ENCODE assay signal across 9 mouse cellular contexts in the genomic region with DNA sequence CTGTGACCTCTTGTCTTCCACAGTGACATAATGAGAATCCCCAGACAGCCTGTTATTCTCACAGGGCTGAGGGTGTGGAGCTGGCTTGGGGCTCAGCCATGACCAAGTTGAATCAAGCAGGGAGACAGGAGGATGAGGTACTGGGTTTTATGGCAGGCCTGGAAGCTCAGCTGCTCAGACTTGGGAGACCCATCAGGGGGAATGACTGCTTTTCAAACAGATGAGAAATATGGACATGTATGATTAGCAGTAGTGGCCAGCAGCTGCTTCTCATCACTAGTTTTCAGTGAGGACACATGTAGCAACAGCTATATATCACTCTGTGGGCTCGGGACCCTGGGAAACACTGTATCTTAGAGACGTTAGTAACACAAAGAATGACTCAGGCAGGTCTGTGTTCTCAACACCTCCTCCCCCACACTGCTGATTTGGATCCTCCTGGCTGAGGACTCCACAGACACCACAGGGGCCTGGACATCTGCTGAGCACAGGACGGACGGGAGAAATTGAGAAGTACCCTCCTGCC.
DNase-seq lines count a peak whose midpoint lies in the region; ATAC-seq lines count a peak whose summit lies in the region.
"Had no signal": no experiment of that assay in that cellular context is flagged by ENCODE, and none has a peak within 500 bp of the region (broad histone marks: within the 10 kb centered on the region; RNA-seq: fewer than 3 reads in every experiment).

No protein-coding gene starts in this region.

- ATAC-seq in hindbrain, embryonic 12.5 days (ENCODE audit: low FRiP score): no peak
- ATAC-seq in inflammation-experienced regulatory T-cells, adult 6 months: no peak

- H3K4me2 ChIP-seq in hindbrain, embryonic 12.5 days (replicated peaks): no peak overlapping the region
- H3K4me2 ChIP-seq: hindbrain, embryonic 15.5 days had no signal

- no peak overlapping the region for H3K9ac ChIP-seq in hindbrain, embryonic 12.5 days
- H3K9ac ChIP-seq: hindbrain, embryonic 15.5 days had no signal

- WGBS in hindbrain, embryonic 12.5 days: 54% methylated on average over 4 of the region's 4 CpGs

- no peaks in the 10 kb centered on the region for H3K36me3 ChIP-seq in hindbrain, embryonic 12.5 days
- H3K36me3 ChIP-seq: hindbrain, embryonic 15.5 days had no signal

- no peak overlapping the region for H3K4me3 ChIP-seq in hindbrain, embryonic 12.5 days
- H3K4me3 ChIP-seq: hindbrain, embryonic 15.5 days had no signal

- DNase-seq in adrenal gland, adult 2 months: peak; percentile 16
- DNase-seq in adrenal gland, postnatal 4 days (ENCODE audit: low spot score in 2 of 2): no peak
- peak; percentile 31 for DNase-seq in ovary, adult 18-20 months (ENCODE audit: low spot score)
- DNase-seq in ovary, postnatal 10 days (ENCODE audit: low spot score): no peak
- DNase-seq in kidney, postnatal 4 days: peak; percentile 58 to 72
- peak; percentile 36 for DNase-seq in lung, postnatal 14 days

- no peak overlapping the region for H3K27ac ChIP-seq in hindbrain, embryonic 12.5 days
- H3K27ac ChIP-seq: hindbrain, embryonic 15.5 days had no signal

- H3K4me1 ChIP-seq in hindbrain, embryonic 12.5 days: no peaks in the 10 kb centered on the region
- H3K4me1 ChIP-seq: hindbrain, embryonic 15.5 days had no signal

- H3K9me3 ChIP-seq in hindbrain, embryonic 12.5 days (replicated peaks): no peaks in the 10 kb centered on the region
- H3K9me3 ChIP-seq: hindbrain, embryonic 15.5 days had no signal

- H3K27me3 ChIP-seq in hindbrain, embryonic 12.5 days: no peaks in the 10 kb centered on the region
- H3K27me3 ChIP-seq: hindbrain, embryonic 15.5 days had no signal

Comparison
In these comparisons a context has a peak if more than half of its experiments do, and no peak if none do; other contexts are left out.
1. DNase-seq: peak in adrenal gland, adult 2 months (single experiment), ovary, adult 18-20 months (single experiment), kidney, postnatal 4 days (2 of 2) and lung, postnatal 14 days (single experiment); none in adrenal gland, postnatal 4 days (0 of 2) and ovary, postnatal 10 days (single experiment).